Mouse (Mus musculus): ENCODE measurements around the gene Rbm26. TPM values are rescaled to one million over a fixed set of nuclear protein-coding genes. Genes with fewer than 3 reads are reported as not detected.

Gene Rbm26
- total RNA-seq, 2 experiments from 2014 or later: 21.4 to 21.6 TPM

DNA sequence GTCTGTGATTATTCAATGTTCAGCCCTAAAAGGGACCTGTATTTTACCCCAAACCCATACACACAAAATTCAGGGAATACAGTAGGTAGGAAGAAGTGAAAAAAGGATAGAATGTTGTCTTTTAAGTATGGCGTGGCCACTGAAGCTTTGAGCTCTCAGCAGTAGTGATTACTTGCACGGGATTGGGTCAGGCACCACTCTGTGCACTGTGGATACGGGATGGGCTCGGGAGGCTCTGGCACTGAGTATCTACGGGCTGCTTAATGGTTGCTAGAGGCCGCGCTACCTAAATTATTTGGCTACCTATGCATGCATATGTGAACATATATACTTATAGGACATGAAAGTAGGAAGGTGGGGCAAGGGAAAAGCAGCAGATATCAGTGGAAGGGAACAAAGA lies 78.3 kb downstream of the Rbm26 start:
- intact Hi-C loops (cut with DNase I): no loop called here
- DNase-seq (ENCODE audit: low spot score): no peak

DNA sequence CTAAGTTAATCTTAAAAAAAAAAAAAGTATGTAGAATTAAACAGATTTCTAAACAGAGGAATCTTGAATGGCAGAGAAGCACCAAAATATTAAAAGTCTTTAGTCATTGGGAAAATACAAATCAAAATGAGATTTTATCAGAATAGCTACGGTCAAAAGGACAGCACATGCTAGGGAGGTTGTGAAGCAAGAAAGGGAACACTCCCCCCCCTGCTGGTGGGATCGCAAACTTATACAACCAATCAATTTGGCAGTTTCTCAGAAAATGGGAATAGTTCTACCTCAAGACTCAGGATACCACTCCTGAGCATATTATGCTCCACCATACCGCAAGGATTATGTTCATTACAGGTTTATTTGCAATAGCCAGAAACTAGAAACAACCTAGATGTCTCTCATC lies 80.9 kb downstream of the Rbm26 start:
- no peak for DNase-seq (ENCODE audit: low spot score)
- intact Hi-C loops (cut with DNase I): no loop called here

DNA sequence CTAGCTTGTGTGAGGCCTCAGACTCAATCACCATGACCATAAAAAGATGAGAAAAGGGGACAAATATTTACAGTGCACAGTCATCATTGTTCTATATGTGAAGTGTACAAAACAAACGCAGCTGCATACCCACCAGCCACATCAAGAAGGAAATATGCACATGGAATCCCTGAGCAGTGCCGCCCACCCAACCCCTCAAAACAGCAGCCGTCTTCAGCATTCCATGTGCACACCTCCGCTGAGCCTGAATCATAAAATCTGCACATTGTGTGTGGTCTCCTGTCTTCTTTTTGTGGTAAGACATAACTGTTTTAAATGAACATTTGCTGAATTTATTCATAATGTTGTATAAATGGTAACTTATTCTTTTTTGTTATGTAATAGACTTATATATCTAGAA lies 90.1 kb downstream of the Rbm26 start:
- intact Hi-C loops (cut with DNase I): no loop called here
- no peak for DNase-seq (ENCODE audit: low spot score)

DNA sequence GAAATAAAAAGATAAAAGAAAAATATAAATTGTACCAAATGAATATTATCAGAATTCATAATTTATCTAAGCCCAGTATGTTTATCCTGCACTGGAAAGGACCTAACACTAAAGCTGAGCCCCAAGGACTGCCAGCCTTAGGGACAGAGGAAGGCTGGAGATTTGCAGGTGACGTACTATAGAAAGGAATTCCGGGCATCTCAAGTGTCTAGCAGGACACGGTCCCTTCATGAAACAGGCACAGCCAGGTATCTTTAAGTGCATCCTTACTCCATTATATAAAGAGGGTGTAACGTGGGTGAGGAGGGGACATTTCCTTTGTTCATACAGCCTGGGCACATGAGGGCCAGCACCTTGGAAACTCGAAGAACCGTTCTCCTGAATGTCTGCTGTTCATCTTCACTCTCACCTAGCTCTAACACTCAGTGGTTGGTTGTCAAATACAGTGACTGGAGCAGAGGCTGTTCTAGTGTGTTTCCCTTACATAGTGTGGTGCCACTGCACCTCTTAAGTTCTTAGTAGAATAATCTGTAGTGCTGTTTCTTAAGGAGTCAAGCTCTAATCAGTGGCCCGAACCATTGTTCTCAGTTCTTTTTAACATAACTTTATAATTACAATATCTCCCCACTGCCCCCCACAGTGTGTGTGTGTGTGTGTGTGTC lies 91.7 kb downstream of the Rbm26 start:
- no peak for DNase-seq (ENCODE audit: low spot score)
- intact Hi-C loops (cut with DNase I): no loop called here

DNA sequence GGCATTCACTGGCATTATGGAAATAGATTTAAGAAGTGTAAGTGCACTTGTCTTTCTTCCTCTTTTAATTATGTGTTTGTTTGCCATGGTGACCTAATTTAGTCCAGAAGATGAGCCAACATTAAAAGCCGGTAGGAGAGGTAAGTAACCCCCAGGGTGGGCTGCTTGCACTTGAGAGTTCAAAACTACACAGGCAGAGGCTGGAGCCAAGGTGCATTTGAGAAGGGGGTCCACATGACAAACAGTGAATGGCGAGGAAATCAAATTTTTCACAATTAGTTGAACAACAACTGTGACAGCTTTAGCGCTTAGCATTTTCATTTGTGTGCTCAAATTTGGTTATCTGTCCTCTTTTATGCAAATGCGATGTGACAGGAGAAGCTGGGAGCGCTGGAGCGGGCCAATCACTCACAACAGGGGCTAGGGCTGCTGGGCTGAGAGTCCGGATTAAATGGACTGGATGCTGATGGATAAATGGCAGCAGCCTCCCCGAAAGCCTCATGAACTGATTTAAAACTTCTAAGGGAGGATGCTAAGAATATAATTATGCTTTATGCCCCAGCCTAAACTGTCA lies 92.3 kb downstream of the Rbm26 start:
- intact Hi-C loops (cut with DNase I): no loop called here
- no peak for DNase-seq (ENCODE audit: low spot score)

DNA sequence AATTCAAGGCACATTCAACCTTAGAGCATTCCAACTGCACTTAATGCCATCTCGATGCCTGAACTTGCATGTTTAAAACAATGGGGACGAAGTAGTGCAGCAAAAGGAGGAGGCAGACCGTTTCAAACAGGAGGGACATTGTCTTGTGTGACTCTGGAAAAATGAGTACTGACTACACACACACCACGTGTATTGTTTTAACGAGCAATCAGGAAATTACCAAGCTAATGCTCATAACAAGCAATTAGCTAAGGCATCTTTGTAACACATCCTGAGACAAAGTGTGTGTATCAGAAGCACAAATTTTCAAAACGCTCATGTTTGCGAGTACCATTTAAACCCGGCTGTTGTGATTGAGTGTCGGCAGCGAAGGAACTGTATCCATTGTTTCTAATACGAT lies 93.0 kb downstream of the Rbm26 start:
- intact Hi-C loops (cut with DNase I): no loop called here
- no peak for DNase-seq (ENCODE audit: low spot score)

DNA sequence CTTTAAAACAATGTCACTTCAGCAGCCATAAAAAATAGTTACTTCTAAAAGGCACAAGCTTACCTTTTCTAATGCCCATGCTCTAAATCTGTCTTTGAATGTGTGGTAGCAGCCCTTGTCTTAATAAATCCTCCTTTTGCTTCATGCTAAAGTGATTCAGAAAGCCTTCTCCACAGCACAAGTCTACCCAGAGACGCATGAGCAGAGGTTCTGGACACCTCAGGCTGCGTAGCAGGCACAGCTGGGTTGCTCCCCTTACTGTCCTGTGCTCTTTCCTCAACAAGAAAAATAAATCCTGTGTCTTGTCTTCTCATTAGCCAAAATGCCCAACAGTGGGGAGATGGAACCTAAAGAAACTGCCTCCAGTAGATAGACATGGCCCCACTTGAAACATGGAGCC lies 102.4 kb downstream of the Rbm26 start:
- no peak for DNase-seq (ENCODE audit: low spot score)
- intact Hi-C loops (cut with DNase I): no loop called here

DNA sequence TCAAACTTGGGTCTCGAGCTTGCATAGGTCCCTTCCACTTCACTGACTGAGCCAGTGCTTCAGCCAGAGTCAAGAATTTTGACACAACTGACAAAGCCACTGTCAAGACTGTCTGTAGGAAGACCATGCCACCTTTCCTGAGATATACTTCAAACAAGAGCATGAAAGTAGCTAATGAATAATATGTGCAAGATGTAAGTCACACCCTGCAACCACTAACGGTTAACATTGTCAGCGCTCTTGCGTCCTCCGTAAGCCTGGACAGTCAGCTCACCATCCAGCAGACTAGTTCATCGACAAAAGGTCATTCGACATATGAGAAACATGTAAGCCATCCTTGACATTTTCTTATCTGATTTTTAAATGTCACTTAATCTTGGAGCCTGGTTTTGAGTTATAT lies 102.8 kb downstream of the Rbm26 start:
- DNase-seq (ENCODE audit: low spot score): no peak
- intact Hi-C loops (cut with DNase I): no loop called here

DNA sequence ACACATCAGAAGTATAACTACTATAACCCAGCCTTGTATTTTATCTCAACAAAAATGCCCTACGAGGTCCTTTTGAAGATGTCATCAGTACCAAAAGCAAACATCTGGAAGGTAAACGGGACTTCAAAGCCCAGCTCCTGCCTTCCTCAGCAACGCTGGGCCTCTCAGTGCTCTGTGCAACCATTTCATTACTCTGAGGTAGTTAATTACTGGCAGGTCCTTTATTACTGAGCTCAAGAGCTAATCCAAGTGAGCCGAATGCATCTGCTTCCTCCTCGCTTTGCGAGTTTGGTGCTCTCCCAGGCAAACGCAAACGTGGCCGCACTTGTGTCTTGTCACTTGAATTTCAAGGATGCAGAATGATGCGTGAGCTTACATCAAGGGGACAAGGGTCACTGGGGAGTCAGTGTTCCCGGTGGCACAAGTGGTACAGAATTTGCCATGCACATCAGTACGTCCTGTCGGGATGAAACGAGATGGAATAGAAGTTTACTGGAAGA lies 106.1 kb downstream of the Rbm26 start:
- intact Hi-C loops (cut with DNase I): no loop called here
- DNase-seq (ENCODE audit: low spot score): no peak

DNA sequence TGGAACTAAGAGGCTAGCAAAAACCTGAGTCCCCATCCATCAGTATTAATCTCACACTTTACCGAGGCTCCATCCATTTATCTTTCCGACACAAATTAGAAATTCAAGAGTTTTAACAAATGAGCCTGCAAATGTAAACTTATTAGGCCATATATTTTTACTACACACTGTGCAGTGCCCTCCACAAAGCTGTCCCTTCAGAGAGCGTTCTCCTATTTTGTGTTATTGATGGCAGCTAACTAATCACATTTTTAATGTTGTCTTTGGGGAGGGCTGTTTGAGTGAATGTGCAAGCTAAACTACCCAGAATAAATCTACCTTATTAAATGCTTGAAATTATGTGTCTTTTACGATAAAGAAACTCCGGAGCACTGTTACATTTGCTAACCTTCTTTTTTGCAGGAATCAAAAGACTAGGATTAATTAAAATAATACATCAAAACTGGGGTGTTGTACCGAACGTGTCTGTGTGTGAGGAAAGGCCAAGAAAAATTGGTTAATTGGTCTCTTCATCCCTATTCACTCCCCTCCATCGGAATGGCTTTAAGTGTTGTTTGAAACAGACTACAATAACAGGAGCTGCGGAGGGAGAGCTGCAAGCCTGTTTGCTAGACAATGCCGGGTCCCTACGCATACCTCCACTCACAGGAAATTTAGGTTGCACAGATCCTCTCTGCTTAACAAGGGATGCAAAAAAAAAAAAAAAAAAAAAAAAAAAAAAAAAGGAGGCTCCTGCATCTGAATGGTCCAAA lies 106.7 kb downstream of the Rbm26 start:
- intact Hi-C loops (cut with DNase I): no loop called here
- no peak for DNase-seq (ENCODE audit: low spot score)

DNA sequence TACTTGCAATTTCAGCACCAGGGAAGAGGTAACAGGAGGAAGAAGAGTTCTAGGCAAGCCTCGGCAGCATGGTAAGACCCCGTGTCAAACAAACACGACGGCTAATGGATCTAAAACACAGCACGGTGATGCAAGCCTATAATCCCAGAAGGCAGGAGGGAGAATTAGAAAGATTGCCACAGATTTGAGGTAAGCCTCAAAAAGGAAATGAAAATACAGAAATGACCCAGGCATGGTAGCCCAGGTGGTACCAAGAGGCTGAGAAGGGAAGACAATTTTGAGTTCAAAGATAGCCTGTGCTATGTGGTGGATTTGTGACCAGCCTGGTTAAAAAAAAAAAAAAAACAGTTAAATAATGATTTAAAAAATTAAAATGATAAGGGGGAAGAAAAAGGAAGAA lies 109.1 kb downstream of the Rbm26 start:
- no peak for DNase-seq (ENCODE audit: low spot score)
- intact Hi-C loops (cut with DNase I): no loop called here

DNA sequence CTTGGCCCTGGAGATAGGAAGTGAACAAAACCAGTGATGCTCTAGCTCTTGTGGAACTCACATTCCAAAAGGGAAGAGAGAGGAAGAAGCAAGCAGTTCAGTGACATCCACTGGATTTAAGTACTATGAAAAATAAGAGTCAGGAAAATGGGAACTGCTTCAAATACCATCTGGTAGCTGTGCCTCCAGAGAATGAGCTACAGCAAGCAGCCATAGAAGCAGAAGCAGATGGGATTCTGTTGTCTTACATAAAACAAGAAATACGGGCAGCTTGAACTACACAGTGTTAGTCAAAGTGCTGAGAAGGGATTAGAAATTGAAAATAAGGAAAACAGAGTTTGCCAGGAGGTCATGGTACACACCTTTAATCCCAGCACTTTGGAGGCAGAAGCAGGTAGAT lies 112.9 kb downstream of the Rbm26 start:
- no peak for DNase-seq (ENCODE audit: low spot score)
- intact Hi-C loops (cut with DNase I): no loop called here

DNA sequence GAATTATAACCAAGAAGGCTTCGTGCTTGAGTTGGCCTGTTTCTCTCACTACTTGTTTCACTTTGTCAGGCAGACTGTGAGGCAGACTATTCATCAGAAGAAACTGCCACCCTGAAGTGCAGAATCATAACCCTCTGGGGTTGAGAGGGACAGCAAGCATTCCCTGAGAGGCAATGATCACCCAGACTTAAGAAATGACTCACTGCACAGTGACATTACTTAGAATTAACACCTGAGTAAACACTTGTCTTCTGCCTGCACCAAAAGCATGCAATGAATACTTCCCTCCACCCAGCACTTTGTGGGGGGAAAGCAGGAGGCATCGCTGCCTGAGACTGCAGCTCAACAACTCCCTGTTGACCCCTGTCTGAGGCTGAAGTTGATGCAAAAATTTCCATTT lies 115.9 kb downstream of the Rbm26 start:
- DNase-seq (ENCODE audit: low spot score): no peak
- intact Hi-C loops (cut with DNase I): no loop called here

DNA sequence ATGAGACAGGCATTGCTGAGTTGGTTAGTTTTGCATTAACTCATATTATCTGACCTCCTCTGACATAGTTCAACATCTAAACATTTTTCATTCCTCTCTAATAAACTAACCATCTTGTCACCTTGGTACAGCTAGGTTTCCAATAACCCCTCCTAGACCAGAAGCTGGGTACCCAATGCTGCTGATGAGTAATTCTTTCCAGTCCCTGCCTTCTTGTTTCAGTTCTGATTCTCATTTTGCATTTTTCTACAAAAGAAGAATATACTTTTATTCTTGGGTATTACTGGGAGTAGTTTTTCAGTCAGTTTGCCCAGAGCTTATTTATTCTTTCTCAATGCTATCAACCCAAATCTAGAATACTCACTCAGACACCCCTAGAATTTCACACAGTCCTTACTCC lies 119.2 kb downstream of the Rbm26 start:
- intact Hi-C loops (cut with DNase I): no loop called here

More for the DNA sequence above, 119.2 kb downstream of the Rbm26 start:
- no peak for DNase-seq (ENCODE audit: low spot score)

Other genes with a start within 250 kb of the Rbm26 start
- 10 to 100 TPM; 19.3 to 19.7 TPM for gene Ndfip2, start 81.2 kb upstream of the Rbm26 start, total RNA-seq (2021)